Mouse (Mus musculus) liver, postnatal 0 days (tissue): ENCODE measurements around the gene Prkcd.

Experiments
- CTCF ChIP-seq: sonication (generic); IDR thresholded peaks from 2 replicates; pipeline ENCODE4 v1.5.1; 2016; ENCODE audit warnings: antibody characterized with exemption, low read depth
- EP300 ChIP-seq: IDR thresholded peaks from 2 replicates; pipeline ENCODE4 v1.6.1; 2016; ENCODE audit warnings: antibody characterized with exemption, low read depth, mild to moderate bottlenecking

- no peak for TF ChIP-seq EP300
- no peak for TF ChIP-seq CTCF
Observed at GRCm38 (mm10) chr14:30616751-30617150, 9.3 kb downstream of the Prkcd start.
